Mouse (Mus musculus): ENCODE measurements around the gene Samd14.

Gene Samd14

DNA sequence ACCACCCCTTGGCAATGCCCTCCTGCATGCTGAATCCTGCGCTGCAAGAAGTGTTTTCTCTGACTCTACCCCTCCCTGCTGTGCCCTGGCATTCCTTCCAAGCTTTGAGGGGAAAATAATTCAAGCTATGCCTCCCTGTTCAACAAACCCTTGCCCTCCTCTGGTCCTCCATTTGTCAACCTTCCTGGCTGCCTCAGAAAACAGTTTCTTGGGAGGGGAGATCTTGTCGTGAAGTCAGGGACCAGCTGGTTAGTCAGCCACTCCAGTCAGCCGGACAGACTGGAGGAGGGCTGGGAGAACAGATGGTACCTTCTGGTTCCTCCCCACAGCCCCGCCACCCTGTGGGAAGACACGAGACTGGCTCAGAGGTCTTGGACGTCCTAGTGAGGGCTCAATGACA is 27.6 kb downstream of the Samd14 start:
- DNase-seq, result peak; percentile 91

DNA sequence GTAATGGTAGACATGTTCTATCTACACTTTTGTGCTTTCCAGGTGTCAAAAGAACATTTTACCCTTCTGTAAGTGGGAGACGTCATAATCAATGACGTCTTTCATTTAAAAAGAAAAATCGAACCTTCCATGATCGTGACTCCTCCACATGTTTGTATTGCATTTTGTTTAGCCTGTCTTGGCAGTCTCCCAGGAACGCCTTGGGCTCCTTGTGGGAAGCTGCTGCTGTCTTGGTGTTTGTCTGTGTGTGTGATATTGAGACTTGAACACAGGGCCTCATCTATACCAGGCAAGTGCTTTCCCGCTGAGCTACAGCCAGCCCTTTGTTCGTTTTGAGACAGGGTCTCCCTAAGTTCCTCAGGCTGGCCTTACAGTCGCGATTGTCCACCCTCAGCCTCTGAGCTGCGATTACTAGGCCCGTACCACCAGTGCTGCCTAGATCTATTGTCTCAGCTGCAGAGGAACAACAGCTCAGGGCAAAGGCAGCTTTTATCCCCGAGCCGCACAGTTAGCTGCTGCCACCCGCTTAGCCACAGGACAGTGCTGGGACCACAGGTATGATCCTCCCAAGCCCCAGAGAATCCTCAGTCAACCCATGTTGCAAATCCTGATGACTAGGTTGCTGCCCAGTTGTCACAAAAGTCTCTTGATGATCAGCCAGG is 28.6 kb downstream of the Samd14 start:
- DNase-seq, result peak; percentile 73

GRCm38 (mm10) chr11:95038818-95039655 is 29.4 kb downstream of the Samd14 start:
- peak; percentile 69 for DNase-seq

- peak; percentile 93 for DNase-seq
Measured at GRCm38 (mm10) chr11:95039766-95040165, 30.1 kb downstream of the Samd14 start.

DNA sequence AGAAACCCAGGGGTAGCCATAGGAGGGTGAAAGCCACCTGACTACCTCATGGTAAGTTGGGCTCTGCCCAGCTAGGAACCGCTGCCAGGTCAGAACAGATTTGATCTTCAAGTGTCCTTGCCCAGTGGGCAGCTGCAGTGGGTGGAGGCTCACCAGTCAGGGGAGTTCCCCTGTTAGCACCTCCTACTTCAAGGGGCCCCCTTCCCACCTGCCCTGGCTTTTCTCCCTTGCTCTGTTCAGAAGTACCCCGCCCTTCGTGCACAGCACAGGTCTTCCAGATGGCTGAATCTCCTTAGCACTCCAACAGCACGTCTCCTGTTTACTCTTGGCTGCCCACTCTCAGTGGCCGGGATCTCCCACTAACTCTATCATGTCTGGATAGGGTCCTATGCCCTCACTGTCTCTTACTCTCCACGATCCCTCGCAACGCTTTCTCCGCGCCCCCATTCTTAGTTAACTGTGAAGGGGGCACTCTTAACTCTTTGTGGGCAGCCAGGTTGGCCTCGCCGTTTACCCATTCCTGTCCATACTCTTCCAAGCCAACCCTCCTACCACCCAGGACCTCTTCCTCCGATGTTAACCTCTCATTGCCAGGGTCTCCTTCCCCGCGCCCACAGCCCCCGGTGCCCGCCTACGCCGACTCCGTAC is 30.9 kb downstream of the Samd14 start:
- DNase-seq, result peak; percentile 92

DNA sequence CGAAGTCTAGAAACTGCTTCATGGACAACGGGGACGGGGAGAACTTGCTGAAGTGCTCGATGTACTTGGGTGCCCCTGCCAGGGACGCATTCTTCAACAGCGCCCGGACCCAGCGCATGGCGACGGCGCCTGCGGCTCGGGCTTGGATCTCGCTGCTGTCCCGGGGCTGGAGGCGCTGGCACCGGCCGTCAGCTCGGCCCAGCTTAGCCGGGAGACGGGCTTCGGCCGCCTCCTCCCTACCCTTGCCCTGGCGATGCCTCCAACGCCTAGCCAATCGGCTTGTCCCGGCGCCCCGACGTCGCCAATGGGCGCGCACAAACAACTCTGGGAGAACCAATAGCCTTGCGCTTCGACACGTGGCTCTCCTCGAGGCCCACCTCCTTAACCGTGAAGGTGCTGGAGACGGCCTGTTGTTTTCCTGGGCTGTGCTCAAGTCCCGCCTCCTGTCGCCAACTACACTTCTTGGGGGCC is 31.5 kb downstream of the Samd14 start, which contains the start of gene Pdk2:
TSS of gene Pdk2 (minus strand) at position 216 of the 471 bp plus-strand sequence.
- peak; percentile 98 for DNase-seq

- peak; percentile 94 for DNase-seq
Measured at GRCm38 (mm10) chr11:95042096-95042495, 32.4 kb downstream of the Samd14 start.

GRCm38 (mm10) chr11:95043060-95043459 is 33.4 kb downstream of the Samd14 start:
- peak; percentile 68 for DNase-seq

DNA sequence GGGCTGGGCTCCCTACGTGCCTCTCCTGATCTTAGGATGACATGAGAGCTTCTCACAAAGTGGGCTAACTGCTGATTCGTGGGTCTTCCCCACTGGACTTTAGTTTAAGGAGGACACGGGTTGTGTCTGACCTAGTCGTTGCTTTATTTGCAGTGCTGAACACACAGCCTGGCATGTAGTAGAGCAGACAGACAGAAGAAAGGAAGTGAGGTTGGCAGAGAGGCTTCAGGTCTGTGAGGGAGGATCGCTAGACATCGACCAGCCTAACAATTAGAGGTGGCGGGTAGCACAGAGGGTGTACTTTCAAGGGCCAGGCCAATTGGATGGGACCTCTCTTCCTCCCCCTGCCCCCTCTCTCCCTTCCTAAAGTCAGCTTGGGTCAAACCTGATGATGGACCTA is 33.9 kb downstream of the Samd14 start:
- peak; percentile 51 for DNase-seq

GRCm38 (mm10) chr11:95044185-95044870 is 34.6 kb downstream of the Samd14 start:
- DNase-seq, result peak; percentile 52

GRCm38 (mm10) chr11:95046980-95047680 is 37.5 kb downstream of the Samd14 start:
- DNase-seq, result peak; percentile 82

GRCm38 (mm10) chr11:95053062-95053461 is 43.4 kb downstream of the Samd14 start:
- DNase-seq, result no peak

DNA sequence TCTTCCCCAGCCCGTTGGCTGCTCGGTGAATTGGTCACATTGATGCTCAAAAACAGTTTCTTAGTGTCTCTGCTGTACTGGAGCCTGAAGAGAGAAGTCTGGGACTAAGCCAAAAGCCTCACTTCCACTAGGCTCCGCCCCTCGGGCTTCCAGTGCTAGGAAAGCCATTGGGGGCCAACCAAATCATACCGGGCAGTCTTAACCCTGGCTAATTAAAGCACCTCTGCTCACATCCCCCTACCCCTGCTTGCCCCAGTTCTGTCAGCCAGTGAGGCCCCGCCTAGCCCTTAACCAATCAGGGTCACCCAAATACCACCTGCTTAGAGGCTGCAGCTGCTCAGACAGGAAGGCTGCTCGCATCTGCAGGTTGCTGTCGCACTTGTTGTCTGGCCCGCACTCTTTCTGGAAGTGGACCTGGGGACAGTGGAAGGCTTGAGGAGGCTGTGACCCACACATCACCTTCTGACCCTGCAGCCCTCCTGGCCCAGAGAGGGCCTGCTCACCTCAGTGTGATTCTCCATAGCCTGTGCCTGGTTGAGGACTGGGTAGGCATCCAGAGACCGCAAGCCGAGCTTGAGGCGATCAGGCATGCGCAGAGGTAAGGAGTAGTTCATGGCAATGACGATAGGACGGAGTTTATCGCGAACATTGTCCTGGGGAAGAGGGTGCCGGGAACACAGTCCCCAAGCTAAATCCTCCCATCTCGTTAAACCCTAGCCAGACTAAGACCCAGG is 47.3 kb downstream of the Samd14 start:
- DNase-seq, result peak; percentile 17

DNA sequence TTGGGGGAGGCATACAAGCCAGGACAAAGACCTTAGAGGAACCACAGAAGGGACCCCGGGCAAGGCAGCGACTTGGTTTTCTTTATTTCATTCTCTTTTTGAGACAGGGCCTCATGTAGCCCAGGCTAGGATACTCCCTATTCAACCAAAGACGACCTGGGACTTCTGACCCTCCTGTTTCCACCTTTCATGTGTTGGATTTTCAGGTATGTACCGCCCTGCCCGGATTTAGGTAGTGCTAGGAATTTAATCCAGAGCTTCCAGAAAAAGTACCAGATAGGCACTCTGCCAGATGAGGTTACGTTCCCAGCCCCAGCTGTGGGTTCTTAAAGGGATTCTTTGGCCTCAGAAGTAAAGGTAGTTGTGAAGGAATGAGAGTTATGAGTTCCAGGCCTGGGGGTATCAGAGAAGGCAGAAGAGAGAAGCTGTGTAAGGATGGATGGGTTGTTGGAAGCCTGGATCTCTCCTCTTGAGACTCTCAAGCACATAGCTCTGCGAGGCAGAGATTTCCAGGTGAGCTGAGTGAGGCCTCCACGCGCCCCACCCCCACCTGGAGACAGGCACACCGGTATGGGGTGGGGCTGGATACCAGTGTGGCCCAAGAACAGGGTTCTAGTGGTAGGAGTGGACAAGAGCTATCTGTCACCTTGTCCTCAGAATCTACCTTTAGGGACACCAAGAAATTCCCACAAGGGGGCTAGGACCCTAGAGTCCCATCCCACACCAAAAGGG is 59.7 kb downstream of the Samd14 start:
- no peak for DNase-seq

DNA sequence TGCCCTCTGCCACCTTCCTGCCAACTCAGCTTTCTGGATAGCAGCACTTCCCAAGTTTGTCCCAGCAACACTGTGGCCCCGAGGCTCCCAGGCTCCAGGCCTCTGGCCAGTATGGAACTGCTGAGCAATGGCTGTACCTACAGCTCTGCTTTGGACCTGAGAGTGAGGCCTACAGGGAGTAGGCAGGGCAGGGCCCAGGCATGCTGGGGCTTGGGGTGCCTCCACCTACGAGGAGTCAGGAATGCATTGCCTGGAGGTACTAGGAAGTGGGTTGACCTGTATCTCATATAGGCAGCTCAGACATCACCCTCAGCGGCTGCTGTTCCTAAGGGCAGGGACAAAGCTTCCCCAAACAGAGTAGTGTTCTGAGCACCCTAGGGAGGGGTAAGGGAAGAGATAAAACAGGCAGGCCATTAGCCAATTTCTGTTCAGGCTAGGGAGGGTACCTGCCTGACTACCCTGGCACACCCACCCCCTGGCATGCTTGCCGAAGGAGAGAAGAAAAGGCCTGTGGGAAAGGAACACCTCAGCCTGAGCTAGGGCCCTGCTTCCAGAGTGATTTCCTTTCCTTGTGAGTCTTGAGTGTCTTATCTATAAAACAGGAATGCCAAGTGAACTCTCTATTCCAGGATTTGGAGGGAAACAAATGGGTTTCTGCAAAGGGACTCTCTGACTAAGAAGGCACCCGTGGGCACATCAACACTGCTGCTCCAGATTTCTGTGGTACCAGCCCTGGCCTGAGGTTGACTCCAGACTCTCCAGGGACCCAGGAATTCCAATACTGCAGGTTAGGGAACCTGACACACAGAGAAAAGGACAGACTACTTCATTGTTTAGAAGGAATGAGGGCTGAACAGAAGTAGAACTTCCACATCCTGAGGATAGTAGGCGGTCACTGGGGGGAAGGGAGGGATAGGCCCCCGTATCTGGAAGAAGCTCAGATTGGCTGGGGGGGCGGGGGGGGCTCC is 60.7 kb downstream of the Samd14 start:
- peak; percentile 24 for DNase-seq

GRCm38 (mm10) chr11:95071266-95071665 is 61.6 kb downstream of the Samd14 start:
- peak; percentile 53 for DNase-seq

DNA sequence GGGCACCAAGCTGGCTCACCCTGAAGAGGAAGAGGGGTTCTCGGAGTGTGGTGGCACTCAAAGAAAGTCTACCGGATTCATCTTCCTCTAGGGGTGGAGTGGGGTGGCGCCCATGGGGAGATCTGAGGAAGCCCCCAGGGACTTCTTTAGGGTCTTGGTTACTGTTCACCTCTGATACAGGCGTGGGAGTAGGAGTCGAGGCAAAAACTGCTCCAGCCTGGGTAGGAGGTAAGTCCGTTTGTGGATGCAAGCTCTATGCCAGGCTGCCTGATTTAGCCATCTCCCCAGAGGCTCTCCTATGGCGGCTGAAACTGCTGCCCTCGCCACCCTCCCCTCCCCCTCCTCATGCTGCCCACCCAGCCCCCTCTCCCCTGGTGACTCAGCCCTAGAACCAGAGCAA is 62.5 kb downstream of the Samd14 start:
- DNase-seq, result peak; percentile 39

DNA sequence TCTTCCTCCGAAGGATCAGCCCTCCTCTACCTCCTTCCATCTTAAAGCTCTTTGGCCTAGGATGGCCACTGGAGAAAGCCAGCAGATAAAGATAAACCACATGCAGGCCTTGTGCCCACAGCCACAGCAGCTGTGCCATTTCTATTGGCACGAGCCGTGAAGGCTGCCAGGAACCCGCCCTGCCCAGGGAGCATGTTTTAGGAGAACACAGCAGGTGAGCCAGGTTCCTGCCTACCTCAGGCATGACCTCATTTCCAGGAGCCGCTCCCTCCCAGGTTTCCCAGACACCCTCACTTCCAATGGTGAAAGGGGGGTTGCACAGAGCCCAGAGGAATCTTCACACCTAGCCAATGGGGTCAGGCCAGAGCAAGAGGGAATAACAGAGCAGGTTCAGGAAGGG is 63.1 kb downstream of the Samd14 start:
- peak; percentile 91 for DNase-seq

- peak; percentile 39 for DNase-seq
Measured at GRCm38 (mm10) chr11:95073835-95074234, 64.2 kb downstream of the Samd14 start.

- DNase-seq, result peak; percentile 33
Measured at GRCm38 (mm10) chr11:95074694-95075093, 65.0 kb downstream of the Samd14 start.

Data from cerebellum, adult 9-10 months (tissue).